Mouse (Mus musculus): ENCODE data around the gene Phf6. TPM values are rescaled to one million over a fixed set of nuclear protein-coding genes. Genes with fewer than 3 reads are reported as not detected.

The Phf6 gene
- total and polyA plus RNA-seq, 3 experiments = 15.8 to 44.9 (median 18.7) TPM

DNA sequence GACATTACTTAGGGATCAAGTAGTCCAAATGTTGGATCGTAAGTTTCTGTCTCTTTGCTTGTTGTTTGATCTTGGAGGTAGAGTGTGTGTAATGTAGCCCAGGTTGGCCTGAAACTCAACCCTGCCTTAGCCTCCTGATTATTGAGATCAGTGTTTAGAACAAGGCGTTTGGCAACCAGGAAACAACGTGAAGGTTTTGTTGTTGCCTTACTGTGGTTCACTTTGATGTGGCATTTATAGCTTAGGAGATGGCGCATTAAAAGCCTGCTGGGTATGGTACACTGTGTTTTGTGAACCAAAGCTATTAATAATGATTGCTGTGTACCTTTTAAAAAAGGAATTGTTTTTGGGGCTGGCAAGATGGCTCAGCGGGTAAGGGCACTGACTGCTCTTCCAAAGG, 18.1 kb downstream of the Phf6 start:
- TF ChIP-seq HCFC1 (IDR thresholded peaks at IDR 0.05; ENCODE audit: low read depth, low read length) (no peak), NELFE (IDR thresholded peaks at IDR 0.05; ENCODE audit: low read depth, low read length) (no peak), ETS1 (IDR thresholded peaks at IDR 0.05; ENCODE audit: low read depth, low read length) (no peak), ZNF384 (IDR thresholded peaks at IDR 0.05; ENCODE audit: low read depth, low read length) (no peak), POLR2AphosphoS2 (IDR thresholded peaks at IDR 0.05; ENCODE audit: low read length) (no peak), ZKSCAN1 (IDR thresholded peaks at IDR 0.05; ENCODE audit: low read depth, low read length) (no peak), JUND (IDR thresholded peaks at IDR 0.05; ENCODE audit: low read depth, low read length) (no peak), TAL1 (IDR thresholded peaks at IDR 0.05; ENCODE audit: low read length) (no peak), KAT2A (conservative IDR thresholded peaks at IDR 0.05; ENCODE audit: low read depth, low read length) (no peak), BHLHE40 (IDR thresholded peaks at IDR 0.05; ENCODE audit: borderline replicate concordance, low read depth, low read length) (no peak), SMC3 (IDR thresholded peaks at IDR 0.05; ENCODE audit: low read depth, low read length) (no peak), EP300 (IDR thresholded peaks at IDR 0.05; ENCODE audit: low read depth in 1 of 2, low read length in 2 of 2) (no peak), GATA1 (IDR thresholded peaks at IDR 0.05; ENCODE audit: low read depth, low read length) (no peak), TBP (IDR thresholded peaks at IDR 0.05; ENCODE audit: low read depth, low read length) (no peak), POLR2AphosphoS5 (IDR thresholded peaks at IDR 0.05; ENCODE audit: borderline replicate concordance, low read depth, low read length) (no peak), E2F4 (IDR thresholded peaks at IDR 0.05; ENCODE audit: borderline replicate concordance, low read depth, low read length) (no peak)
- DNase-seq (ENCODE audit: low read depth, low spot score) = no peak
- Histone ChIP-seq H3K4me3 (ENCODE audit: control insufficient read depth in 1 of 2, insufficient read depth in 1 of 2, low read depth in 2 of 2, low read length in 2 of 2) (no peak overlapping the region), H3K36me3 (ENCODE audit: control insufficient read depth in 1 of 2, insufficient read depth in 2 of 2, low read length in 2 of 2) (no peaks in the 10 kb centered on the region; a peak in 1 of 4 replicates), H3K9me3 (replicated peaks; ENCODE audit: insufficient read depth, low read length) (no peaks in the 10 kb centered on the region), H3K4me1 (ENCODE audit: control insufficient read depth in 1 of 2, insufficient read depth in 2 of 2, low read length in 2 of 2) (no peaks in the 10 kb centered on the region), H3K27ac (ENCODE audit: control insufficient read depth, low read depth, low read length) (no peak overlapping the region), H3K27me3 (ENCODE audit: control insufficient read depth in 1 of 2, insufficient read depth in 2 of 2, low read length in 2 of 2) (no peaks in the 10 kb centered on the region), H3K9ac (ENCODE audit: control insufficient read depth, low read depth, low read length, poor library complexity, severe bottlenecking) (no peak overlapping the region), H3K79me2 (ENCODE audit: control insufficient read depth, insufficient read depth, low read length, poor library complexity) (no peaks in the 10 kb centered on the region)

DNA sequence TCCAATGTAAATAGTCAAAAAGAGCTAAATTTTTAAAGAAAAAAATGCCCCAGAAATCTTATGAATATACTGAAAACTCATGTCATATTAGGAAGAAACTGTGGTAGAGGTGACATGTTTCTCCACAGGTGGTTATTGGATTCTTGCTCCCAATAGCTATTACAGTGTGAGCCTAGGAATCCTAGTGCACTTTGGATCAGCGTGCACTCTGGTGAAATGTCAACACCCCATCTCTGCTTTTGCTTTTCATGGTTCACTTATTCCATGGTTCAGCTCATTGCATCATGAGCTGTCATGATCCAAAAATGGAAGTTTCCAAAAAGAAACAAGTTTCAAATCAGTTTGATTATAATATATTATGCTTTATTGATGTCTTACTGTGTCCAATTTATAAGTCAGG, 20.1 kb downstream of the Phf6 start:
- DNase-seq (ENCODE audit: low read depth, low spot score) = no peak
- Histone ChIP-seq H3K4me3 (ENCODE audit: control insufficient read depth in 1 of 2, insufficient read depth in 1 of 2, low read depth in 2 of 2, low read length in 2 of 2) (no peak overlapping the region), H3K27ac (ENCODE audit: control insufficient read depth, low read depth, low read length) (no peak overlapping the region), H3K27me3 (ENCODE audit: control insufficient read depth in 1 of 2, insufficient read depth in 2 of 2, low read length in 2 of 2) (no peaks in the 10 kb centered on the region), H3K4me1 (ENCODE audit: control insufficient read depth in 1 of 2, insufficient read depth in 2 of 2, low read length in 2 of 2) (no peaks in the 10 kb centered on the region), H3K36me3 (ENCODE audit: control insufficient read depth in 1 of 2, insufficient read depth in 2 of 2, low read length in 2 of 2) (no peaks in the 10 kb centered on the region; a peak in 1 of 4 replicates), H3K79me2 (ENCODE audit: control insufficient read depth, insufficient read depth, low read length, poor library complexity) (no peaks in the 10 kb centered on the region), H3K9me3 (replicated peaks; ENCODE audit: insufficient read depth, low read length) (no peaks in the 10 kb centered on the region), H3K9ac (ENCODE audit: control insufficient read depth, low read depth, low read length, poor library complexity, severe bottlenecking) (no peak overlapping the region)
- no peak for TF ChIP-seq MAFK (IDR thresholded peaks at IDR 0.05; ENCODE audit: borderline replicate concordance, low read depth, low read length)
